Mouse (Mus musculus) B cell, adult 2 months (primary cell): ENCODE measurements around the gene Ppp1r12c.
A peak's percentile ranks its signal among the peaks of the same experiment; 100 is the strongest.
"Not testable (repeated sequence)": the region's sequence is repeated elsewhere in the genome, so short reads cannot be mapped to it uniquely, and the experiment has no call there.

Experiments used
- DNase-seq, 2 experiments: peaks; one replicate each; pipeline ENCODE4 v3.0.0; 2022

Gene Ppp1r12c

GRCm38 (mm10) chr7:4501558-4502397, at the start of gene Ppp1r12c:
TSS of gene Ppp1r12c (minus strand) at chr7:4501680.
- peak; percentile 96 for DNase-seq

- DNase-seq = no peak
Observed at GRCm38 (mm10) chr7:4547221-4547641, 45.8 kb upstream of the Ppp1r12c start, which contains the start of gene Syt5. TSS of gene Syt5 (minus strand) at chr7:4547541.

GRCm38 (mm10) chr7:4546591-4547131, 45.2 kb upstream of the Ppp1r12c start:
- peak; percentile 5 to 34 for DNase-seq

GRCm38 (mm10) chr7:4546050-4546449, 44.6 kb upstream of the Ppp1r12c start:
- DNase-seq = no peak

- no peak for DNase-seq
Observed at GRCm38 (mm10) chr7:4542013-4542412, 40.5 kb upstream of the Ppp1r12c start.

- DNase-seq = no peak
Observed at GRCm38 (mm10) chr7:4541344-4541743, 39.9 kb upstream of the Ppp1r12c start.

GRCm38 (mm10) chr7:4539019-4539418, 37.5 kb upstream of the Ppp1r12c start:
- DNase-seq = no peak

- DNase-seq = no peak
Observed at GRCm38 (mm10) chr7:4537181-4537580, 35.7 kb upstream of the Ppp1r12c start.

- DNase-seq = no peak
Observed at GRCm38 (mm10) chr7:4536369-4536768, 34.9 kb upstream of the Ppp1r12c start.

GRCm38 (mm10) chr7:4532005-4532729, 30.7 kb upstream of the Ppp1r12c start, which contains the start of gene Dnaaf3:
TSS of gene Dnaaf3 (minus strand) at chr7:4532453.
- DNase-seq = no peak

GRCm38 (mm10) chr7:4530166-4530565, 28.7 kb upstream of the Ppp1r12c start:
- DNase-seq = not testable (repeated sequence)

- DNase-seq = no peak
Observed at GRCm38 (mm10) chr7:4527302-4527689, 25.8 kb upstream of the Ppp1r12c start.

- peak; percentile 76 to 81 for DNase-seq
Observed at GRCm38 (mm10) chr7:4526341-4527301, 25.1 kb upstream of the Ppp1r12c start.

- peak; percentile 65 for DNase-seq
Observed at GRCm38 (mm10) chr7:4524212-4524922, 22.9 kb upstream of the Ppp1r12c start, which contains the start of gene Tnni3. TSS of gene Tnni3 (minus strand) at chr7:4524229.

- DNase-seq = no peak
Observed at GRCm38 (mm10) chr7:4523205-4524130, 22.0 kb upstream of the Ppp1r12c start.

GRCm38 (mm10) chr7:4522292-4522691, 20.8 kb upstream of the Ppp1r12c start:
- no peak for DNase-seq

- no peak for DNase-seq
Observed at GRCm38 (mm10) chr7:4521231-4522003, 19.9 kb upstream of the Ppp1r12c start.

- no peak for DNase-seq
Observed at GRCm38 (mm10) chr7:4518487-4518886, 17.0 kb upstream of the Ppp1r12c start.

GRCm38 (mm10) chr7:4516332-4517050, 15.0 kb upstream of the Ppp1r12c start, which contains the start of gene Tnnt1:
TSS of gene Tnnt1 (minus strand) at chr7:4516382.
- DNase-seq = no peak
